Mouse (Mus musculus) left cerebral cortex, postnatal 25 days (tissue): Measurements from ENCODE around the gene Tmem143. TPM values are rescaled to one million over a fixed set of nuclear protein-coding genes. Genes with fewer than 3 reads are reported as not detected.

Experiments
- DNase-seq, 2 experiments: peaks; one replicate each; pipeline ENCODE4 v3.0.0; 2022; ENCODE audit warnings: low spot score in 2 of 2, mixed read lengths in 1 of 2
- intact Hi-C: fragments of 180-260 bp; cut with DNase I; formaldehyde crosslinking; loops from one replicate; pipeline ENCODE4 v1.15.1; 2025
- total RNA-seq, 2 experiments: library from RNA; stranded (reverse); gene quantifications; 2 replicates each; pipeline ENCODE4 v1.2.3; 2021

The Tmem143 gene
- total RNA-seq, result 10 to 100 TPM; 17.6 to 20.1 TPM

- intact Hi-C loops, result loop anchor here (1.0 kb wide), 1 partner anchor 20 kb away; no protein-coding TSS in a partner anchor
These were observed at the start of gene Tmem143, which contains the start of gene Syngr4 for GRCm38 (mm10) chr7:45896517-45897257. TSS of gene Tmem143 (plus strand) at chr7:45896941. TSS of gene Syngr4 (minus strand) at chr7:45896714.

GRCm38 (mm10) chr7:45848447-45849027, 48.2 kb upstream of the Tmem143 start:
- no peak for DNase-seq
- intact Hi-C loops, result no loop called here

More at GRCm38 (mm10) chr7:45896517-45897257, at the start of gene Tmem143, which contains the start of gene Syngr4:
- peak; percentile 97 to 99 for DNase-seq

- intact Hi-C loops, result no loop called here
- no peak for DNase-seq
These were observed 46.1 kb upstream of the Tmem143 start for GRCm38 (mm10) chr7:45850661-45851060.

GRCm38 (mm10) chr7:45853089-45853488, 43.7 kb upstream of the Tmem143 start:
- DNase-seq, result no peak
- intact Hi-C loops, result no loop called here

- intact Hi-C loops, result no loop called here
- no peak for DNase-seq
These were observed 39.5 kb upstream of the Tmem143 start for GRCm38 (mm10) chr7:45856950-45857901.

- intact Hi-C loops, result no loop called here
- no peak for DNase-seq
These were observed 37.7 kb upstream of the Tmem143 start for GRCm38 (mm10) chr7:45859008-45859407.

GRCm38 (mm10) chr7:45862804-45863203, 33.9 kb upstream of the Tmem143 start:
- no peak for DNase-seq
- intact Hi-C loops, result no loop called here

GRCm38 (mm10) chr7:45864435-45864834, 32.3 kb upstream of the Tmem143 start:
- intact Hi-C loops, result no loop called here
- DNase-seq, result no peak

DNA sequence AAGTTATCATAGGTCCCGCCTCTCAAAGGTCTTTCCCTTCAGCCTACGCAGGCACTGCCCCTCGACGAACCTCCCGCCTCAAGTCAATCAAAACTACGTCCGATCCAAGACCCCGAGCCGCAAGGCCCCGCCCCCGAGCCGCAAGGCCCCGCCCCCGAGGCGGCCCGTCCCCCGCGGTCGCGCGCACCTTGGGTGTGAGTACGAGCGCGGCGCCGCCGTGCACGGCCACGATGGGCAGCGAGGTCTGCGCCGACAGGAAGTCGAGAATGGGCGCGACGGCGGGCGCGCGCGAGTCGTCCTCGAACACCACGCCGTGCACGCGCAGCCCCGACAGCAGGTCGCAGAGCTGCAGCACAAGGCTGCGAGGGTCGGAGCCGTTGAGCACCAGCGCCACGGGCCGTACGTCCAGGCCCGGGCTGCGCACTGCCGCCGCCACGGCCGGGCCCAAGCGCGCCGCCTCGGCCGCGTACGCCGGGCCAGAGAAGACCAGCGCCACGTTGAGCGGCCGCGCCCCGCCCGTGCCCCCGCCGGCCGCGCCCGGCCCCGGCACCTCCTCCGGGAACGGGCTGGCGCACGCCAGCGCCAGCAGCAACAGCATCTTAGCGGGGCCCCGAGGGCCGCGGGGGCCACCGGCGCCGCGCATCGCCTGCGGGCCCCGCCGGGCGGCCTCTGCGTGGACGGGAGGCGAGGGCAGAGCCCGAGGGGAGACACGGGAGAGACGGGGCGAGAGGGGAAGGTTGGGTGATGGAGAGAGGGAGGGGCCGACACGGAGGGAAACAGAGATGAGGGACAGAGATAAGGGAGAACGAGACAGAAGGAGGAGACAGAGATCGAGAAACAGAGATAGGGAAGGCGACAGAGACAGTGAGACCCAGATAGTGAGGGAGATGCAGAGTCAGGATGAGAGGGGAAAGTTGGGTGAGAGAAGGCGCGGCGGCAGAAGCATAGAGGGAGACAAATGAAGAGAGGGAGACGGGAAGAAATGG, 30.5 kb upstream of the Tmem143 start:
- peak; percentile 83 to 87 for DNase-seq
- intact Hi-C loops, result no loop called here

DNA sequence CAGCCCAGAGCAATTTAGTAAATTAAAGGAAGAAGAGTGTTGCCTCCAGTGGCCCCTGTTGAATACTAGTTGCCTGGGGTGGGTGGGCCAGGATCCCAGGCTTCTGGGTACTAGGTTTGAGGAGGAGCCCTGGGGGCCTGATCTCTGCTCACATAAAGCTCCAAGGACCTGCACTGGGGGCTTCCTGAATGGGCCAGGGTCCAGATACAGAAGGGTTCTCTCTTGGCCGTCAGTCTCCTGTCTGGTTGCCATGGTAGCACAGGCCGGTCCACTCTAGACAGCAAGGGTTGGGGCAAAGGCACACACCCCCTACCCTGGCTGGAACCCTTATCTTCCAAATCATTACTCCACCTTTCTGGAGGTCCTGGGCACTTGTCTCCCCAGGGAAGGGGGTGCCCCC, 28.9 kb upstream of the Tmem143 start:
- intact Hi-C loops, result no loop called here
- DNase-seq, result no peak

GRCm38 (mm10) chr7:45869107-45869670, 27.6 kb upstream of the Tmem143 start:
- intact Hi-C loops, result no loop called here
- DNase-seq, result no peak

- intact Hi-C loops, result loop anchor here (5.0 kb wide), 2 partner anchors 53 to 132 kb away; partner anchors contain the start of genes Ccdc114 and Emp3
- no peak for DNase-seq
These were observed 27.0 kb upstream of the Tmem143 start for GRCm38 (mm10) chr7:45869787-45870186.

DNA sequence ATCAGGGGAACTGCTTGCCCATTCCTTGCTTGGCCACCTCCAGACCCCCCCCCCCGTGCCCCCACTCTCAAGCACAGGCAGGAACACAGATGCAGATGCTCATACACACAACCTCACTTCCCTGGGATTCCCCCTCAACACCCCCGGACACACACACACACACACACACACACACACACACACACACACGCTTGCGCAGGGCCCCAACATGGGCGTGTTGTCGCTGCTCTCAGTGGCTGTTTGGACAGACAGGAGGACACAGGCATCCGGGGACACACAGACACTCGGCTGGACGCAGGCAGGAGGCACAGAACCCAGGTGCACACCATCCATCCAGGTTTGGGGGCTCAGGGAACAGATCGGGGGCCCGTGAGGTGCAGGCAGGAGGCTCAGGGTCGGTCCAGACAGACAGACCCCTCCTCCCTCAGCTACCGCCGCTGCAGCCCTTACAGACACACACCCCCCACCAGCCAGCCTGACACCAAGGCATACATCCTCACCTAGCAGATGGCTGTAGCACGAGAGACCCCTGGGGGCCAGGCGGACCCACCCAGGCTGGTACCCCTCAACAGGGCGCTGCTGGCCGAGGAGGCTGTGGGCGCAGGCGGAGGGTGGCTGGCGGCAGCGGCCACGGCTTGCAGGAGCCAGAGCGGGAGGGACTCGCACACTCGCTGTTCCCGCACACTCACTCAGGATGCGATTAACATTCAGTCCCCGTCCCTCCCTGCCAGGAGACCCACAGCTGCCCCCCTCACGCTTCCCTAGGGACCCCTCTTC, 26.3 kb upstream of the Tmem143 start:
- DNase-seq, result no peak
- intact Hi-C loops, result loop anchor here (5.0 kb wide), 2 partner anchors 52 to 133 kb away; partner anchors contain the start of genes Ccdc114 and Emp3

- intact Hi-C loops, result loop anchor here (2.0 to 5.0 kb wide), 4 partner anchors 50 to 136 kb away; partner anchors contain the start of genes Ccdc114 and Emp3
These were observed 24.1 kb upstream of the Tmem143 start, which contains the start of gene Kdelr1 for GRCm38 (mm10) chr7:45872624-45873023. TSS of gene Kdelr1 (plus strand) at chr7:45872772.

DNA sequence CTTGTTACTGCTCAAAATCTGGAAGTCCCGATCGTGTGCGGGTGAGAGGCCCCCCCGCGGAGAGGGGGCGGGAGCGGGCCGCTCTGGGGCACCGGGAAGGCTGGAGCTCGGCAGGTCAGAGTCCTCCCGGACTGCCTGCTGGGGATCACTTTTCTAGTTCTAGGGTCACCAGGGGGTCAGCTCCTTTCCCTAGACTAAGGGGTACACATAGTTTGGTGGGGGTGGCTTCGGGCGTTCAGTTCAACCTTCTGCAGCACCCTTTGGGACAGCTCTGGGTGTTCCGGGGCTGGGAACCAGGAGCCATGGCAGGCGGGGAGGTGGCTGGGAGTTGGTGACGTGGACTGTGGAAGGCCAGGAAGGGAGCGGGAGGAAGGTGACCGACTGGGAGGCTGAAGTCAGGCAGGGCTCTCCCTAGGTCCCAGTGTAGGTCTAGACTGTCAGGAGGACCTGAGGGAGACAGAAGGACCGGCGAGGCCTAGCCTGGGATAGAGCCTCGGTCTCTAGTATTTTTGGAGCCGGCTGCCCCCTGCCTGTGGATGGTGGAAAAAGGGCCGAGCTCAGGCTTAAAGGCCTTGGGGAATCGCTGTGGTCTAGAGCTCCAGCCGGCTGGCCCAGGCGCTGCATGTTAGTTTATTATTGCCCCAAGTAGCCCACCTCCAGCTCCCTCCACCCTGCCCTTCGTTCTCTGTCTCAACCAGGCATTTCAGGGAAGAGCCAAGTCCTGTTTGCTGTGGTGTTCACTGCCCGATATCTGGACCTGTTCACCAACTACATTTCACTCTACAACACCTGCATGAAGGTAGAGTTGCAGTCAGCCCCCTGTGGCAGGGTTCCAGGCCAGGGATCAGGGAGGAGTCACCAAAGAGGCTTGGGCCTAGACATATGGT, 23.4 kb upstream of the Tmem143 start:
- DNase-seq, result peak; percentile 56 to 59
- intact Hi-C loops, result loop anchor here (2.0 to 5.0 kb wide), 4 partner anchors 49 to 136 kb away; partner anchors contain the start of genes Ccdc114 and Emp3

More at GRCm38 (mm10) chr7:45872624-45873023, 24.1 kb upstream of the Tmem143 start, which contains the start of gene Kdelr1:
- DNase-seq, result peak; percentile 90 to 92

- intact Hi-C loops, result no loop called here
- no peak for DNase-seq
These were observed 19.8 kb upstream of the Tmem143 start for GRCm38 (mm10) chr7:45876895-45877294.
